Mouse (Mus musculus) heart, postnatal 14 days (tissue): Measurements from ENCODE around the gene Rfng. TPM values are rescaled to one million over a fixed set of nuclear protein-coding genes. Genes with fewer than 3 reads are reported as not detected.
"Not testable (repeated sequence)": the region's sequence is repeated elsewhere in the genome, so short reads cannot be mapped to it uniquely, and the experiment has no call there.

ENCODE experiments used
- DNase-seq, 2 experiments: peaks; one replicate each; pipeline ENCODE4 v3.0.0; 2021 to 2022
- intact Hi-C: fragments of 180-260 bp; cut with DNase I; formaldehyde crosslinking; loops from one replicate; pipeline ENCODE4 v1.15.1; 2025
- total RNA-seq, 2 experiments: library from RNA; stranded (reverse); gene quantifications; 2 replicates each; pipeline ENCODE4 v1.2.3; 2021

The Rfng gene
- total RNA-seq, 2 experiments from 2014 or later: 11.8 to 12.0 TPM

- intact Hi-C loops: no loop called here
- DNase-seq: no peak
Observed at GRCm38 (mm10) chr11:120819556-120819955, 35.5 kb upstream of the Rfng start.

DNA sequence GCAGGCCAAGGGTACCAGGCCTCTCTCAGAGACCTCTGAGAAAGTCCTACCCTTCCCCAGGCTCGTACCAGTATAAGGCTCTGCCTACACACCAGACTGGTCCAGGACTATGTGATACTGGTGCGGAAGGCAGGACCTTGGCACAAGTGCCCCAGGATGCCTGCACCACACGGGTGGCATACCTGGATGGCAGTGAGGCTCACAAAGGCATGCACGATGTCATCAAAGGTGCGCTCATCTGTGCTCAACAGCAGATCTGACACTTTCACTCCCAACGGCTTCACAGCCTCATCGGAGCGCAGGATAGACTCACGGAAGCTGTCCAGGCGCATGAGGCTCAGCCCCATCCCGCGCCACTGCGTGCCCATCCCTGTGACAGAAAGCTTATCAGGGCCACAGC, 34.2 kb upstream of the Rfng start:
- intact Hi-C loops: no loop called here

GRCm38 (mm10) chr11:120817358-120817757, 33.4 kb upstream of the Rfng start:
- DNase-seq: no peak
- intact Hi-C loops: no loop called here

More for the DNA sequence above, 34.2 kb upstream of the Rfng start:
- DNase-seq: no peak

DNA sequence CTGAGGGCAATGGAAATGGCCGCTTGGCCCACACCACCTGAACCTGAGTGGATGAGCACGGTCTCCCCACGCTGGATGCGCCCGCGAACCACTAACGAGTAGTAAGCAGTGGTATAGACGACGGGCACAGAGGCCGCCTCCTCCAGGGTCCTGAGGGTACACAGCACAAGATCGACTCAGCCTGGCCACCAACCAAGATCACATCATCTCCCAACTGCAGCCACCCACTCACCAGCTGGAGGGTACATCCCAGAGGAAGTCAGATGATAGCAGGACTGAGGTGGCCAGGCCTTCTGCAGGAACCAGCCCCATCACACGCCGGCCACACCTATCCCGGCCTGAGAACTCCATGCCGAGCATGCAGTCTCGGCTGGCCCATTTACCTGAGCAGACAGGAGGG, 28.1 kb upstream of the Rfng start:
- no peak for DNase-seq
- intact Hi-C loops: no loop called here

GRCm38 (mm10) chr11:120808010-120808409, 24.0 kb upstream of the Rfng start:
- intact Hi-C loops: no loop called here
- DNase-seq: no peak

GRCm38 (mm10) chr11:120805375-120806298, 21.6 kb upstream of the Rfng start:
- no peak for DNase-seq
- intact Hi-C loops: no loop called here

DNA sequence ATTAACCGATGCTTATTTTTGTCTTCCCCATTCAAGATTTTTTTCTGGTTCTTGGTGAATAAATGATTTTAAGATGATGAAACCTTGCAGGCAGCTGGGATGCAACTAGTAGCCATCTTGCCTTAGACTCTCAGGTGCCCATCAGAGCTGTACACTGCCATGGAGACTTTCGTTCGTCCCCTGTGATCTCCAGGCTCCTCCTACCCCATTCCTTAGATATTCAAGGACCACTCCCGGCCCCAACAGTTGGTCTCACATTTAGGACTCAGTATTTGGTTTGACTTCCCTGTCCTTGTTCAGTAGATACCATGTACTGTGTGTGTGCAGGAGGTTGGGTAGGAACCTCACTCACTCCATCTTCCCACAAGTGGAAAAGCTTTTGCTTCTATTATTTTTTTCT, 20.8 kb upstream of the Rfng start:
- DNase-seq: no peak
- intact Hi-C loops: loop anchor here (5.0 kb wide), 1 partner anchor 98 kb away; no protein-coding TSS in a partner anchor

- DNase-seq: no peak
- intact Hi-C loops: loop anchor here (5.0 kb wide), 1 partner anchor 98 kb away; no protein-coding TSS in a partner anchor
Observed at GRCm38 (mm10) chr11:120804274-120804673, 20.3 kb upstream of the Rfng start.

DNA sequence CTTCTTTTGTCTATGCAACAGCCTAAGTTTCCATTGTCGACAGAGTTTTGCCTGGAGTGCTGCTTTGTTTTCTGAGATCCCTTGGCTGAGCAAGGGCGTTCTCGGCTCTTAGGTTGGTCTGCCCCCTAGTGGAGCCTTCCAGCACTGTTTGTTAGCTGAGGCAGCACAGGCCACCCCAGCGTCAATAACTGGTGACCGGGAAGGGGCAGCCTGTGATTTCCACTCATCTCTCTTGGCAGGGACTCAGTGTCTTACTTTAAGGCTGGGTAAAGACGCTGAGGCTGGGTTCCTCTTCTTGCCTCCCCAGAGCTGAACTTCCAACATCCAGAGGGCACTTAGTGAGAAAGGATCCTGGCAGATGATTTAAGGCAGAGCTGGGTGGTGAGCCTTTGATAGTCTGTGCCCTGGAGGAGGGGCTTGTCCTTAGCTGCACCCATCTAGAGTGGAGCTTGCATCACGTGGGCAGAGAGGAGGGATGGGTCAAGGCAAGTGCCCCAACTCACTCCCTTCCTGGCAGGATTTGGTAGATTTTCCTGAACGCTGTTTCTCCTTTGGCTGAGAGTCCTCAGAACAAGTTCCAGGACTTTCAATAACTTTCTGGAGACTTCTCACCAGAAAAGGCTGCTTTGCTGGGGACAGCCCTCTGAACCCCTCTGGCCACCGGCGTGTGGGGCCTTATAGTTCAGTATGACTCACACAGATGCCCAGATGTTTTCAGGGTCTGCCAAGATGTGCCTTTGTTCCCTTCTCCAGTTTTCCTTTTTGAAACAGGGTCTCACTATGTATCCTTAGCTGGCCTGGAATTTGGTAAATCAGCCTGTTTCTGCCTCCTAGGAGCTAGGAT, 16.3 kb upstream of the Rfng start:
- intact Hi-C loops: loop anchor here (5.0 kb wide), 1 partner anchor 102 kb away; no protein-coding TSS in a partner anchor
- DNase-seq: peak; percentile 88 to 94

DNA sequence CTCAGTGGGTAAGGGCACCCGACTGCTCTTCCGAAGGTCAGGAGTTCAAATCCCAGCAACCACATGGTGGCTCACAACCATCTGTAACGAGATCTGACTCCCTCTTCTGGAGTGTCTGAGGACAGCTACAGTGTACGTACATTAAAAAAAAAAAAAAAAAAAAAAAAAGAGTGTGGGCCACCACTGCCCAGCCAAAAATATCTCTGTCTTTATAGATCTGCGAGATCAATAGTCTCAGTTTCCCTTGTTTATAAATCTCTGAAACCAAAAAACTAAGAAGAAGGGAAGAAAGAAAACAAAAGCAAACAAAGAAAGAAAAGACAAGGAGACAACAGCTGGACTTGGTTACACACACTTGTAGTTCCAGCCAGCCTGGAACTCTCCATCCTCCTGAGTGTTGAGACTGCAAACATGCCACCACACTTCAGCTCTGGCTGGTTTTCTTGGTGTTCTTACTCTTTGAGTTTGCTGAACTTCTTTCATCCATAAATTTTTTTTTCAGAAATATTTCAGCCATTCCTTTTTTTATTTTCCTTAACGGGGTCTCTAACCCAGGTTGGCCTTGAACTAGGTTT, 15.4 kb upstream of the Rfng start:
- DNase-seq: no peak
- intact Hi-C loops: loop anchor here (5.0 kb wide), 1 partner anchor 177 kb away; no protein-coding TSS in a partner anchor

DNA sequence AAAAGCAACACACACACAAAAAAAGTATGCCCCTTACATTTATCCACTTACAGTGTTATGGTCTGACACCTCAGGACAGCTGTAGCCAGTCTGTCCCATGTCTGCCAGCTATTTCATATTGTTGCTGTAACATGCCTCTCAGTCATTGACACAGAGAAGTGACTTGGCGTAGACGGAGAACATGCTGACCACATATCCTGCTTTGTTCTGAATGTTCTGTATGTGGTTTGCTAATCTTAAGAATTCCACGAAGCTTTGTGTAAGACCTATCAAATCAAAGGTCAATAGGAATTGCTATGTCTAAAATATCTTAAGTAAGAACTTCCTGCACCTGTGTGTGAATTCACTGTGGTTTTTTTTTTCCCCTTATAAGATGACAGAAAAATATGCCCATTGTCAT, 14.2 kb upstream of the Rfng start:
- DNase-seq: no peak
- intact Hi-C loops: loop anchor here (5.0 kb wide), 1 partner anchor 176 kb away; no protein-coding TSS in a partner anchor

GRCm38 (mm10) chr11:120796614-120796946, 12.6 kb upstream of the Rfng start:
- intact Hi-C loops: loop anchor here (5.0 kb wide), 1 partner anchor 174 kb away; no protein-coding TSS in a partner anchor

GRCm38 (mm10) chr11:120795756-120796613, 12.0 kb upstream of the Rfng start, which contains the start of gene Dus1l:
Dus1l (minus strand) TSS chr11:120796403.
- peak; percentile 98 to 99 for DNase-seq
- intact Hi-C loops: loop anchor here (5.0 kb wide), 1 partner anchor 174 kb away; no protein-coding TSS in a partner anchor

More at GRCm38 (mm10) chr11:120796614-120796946, 12.6 kb upstream of the Rfng start:
- DNase-seq: no peak

GRCm38 (mm10) chr11:120792652-120793051, 8.6 kb upstream of the Rfng start:
- intact Hi-C loops: no loop called here
- DNase-seq: no peak

DNA sequence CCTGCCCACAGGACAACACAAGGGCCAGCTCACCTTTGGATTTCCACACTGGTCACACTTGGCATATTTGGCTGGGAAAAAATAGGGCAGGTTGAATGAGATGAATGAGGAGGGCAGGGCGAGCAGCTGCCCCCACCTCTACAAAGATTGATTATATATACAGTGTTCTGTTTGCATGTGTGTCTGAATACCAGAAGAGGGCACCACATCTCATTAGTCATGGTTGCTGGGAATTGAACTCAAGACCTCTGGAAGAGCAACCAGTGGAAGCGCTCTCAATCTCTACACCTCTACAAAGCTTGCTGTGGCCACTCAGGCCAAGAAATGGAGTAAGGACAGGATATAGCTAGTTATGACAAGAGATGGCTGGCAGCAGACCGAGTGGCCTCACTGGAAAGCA, 5.8 kb upstream of the Rfng start:
- intact Hi-C loops: no loop called here
- no peak for DNase-seq

DNA sequence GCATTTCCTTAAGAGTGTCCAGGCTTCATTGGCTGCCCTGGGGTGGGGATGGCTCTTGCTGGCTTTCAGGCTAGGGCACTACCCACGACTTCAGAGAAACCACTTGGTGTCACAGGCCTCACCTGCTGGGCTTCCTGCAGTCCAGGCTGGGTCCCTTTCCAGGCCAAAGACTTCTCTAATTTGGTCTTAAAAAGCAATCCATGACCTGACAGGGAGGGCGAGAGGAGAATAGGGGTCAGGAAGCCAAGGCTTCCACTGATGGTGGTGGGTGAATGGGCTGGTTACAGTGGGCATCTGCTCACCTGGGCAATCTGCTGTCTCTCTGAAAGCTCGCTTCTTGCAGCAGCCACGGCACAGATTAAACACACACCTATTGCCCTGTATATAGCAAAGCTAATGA, 5.3 kb upstream of the Rfng start:
- DNase-seq: no peak
- intact Hi-C loops: no loop called here

GRCm38 (mm10) chr11:120788460-120788859, 4.5 kb upstream of the Rfng start:
- intact Hi-C loops: not testable (repeated sequence)

GRCm38 (mm10) chr11:120785145-120785544, 1.1 kb upstream of the Rfng start:
- no peak for DNase-seq
- intact Hi-C loops: no loop called here

More at GRCm38 (mm10) chr11:120788460-120788859, 4.5 kb upstream of the Rfng start:
- DNase-seq: not testable (repeated sequence)

GRCm38 (mm10) chr11:120783426-120784063, 462 bp downstream of the Rfng start:
- no peak for DNase-seq
- intact Hi-C loops: no loop called here
